Mouse (Mus musculus) stomach, embryonic 16.5 days (tissue): ENCODE measurements around the gene 3110082I17Rik. TPM values are rescaled to one million over a fixed set of nuclear protein-coding genes. Genes with fewer than 3 reads are reported as not detected.

Source experiments
- ATAC-seq: fragments of 200-750 bp; cut with Nextera tagmentation; 2 replicates; pipeline ENCODE4 v1.8.0; 2017; ENCODE audit warnings: moderate number of reproducible peaks, moderate TSS enrichment; ENCODE audit not compliant: insufficient read depth, low FRiP score
- H3K27ac ChIP-seq: fragments of 300-500 bp; sonication (generic); 2 replicates; pipeline ENCODE4 v1.5.1; 2014; ENCODE audit warnings: low read length
- H3K27me3 ChIP-seq: fragments of 300-500 bp; sonication (generic); 2 replicates; pipeline ENCODE4 v1.6.1; 2014; ENCODE audit warnings: low read length, control low read depth, mixed read lengths; ENCODE audit not compliant: control insufficient read depth, insufficient read depth
- H3K36me3 ChIP-seq: fragments of 300-500 bp; sonication (generic); 2 replicates; pipeline ENCODE4 v1.6.1; 2014; ENCODE audit warnings: low read length; ENCODE audit not compliant: control insufficient read depth, insufficient read depth
- H3K4me1 ChIP-seq: fragments of 300-500 bp; sonication (generic); 2 replicates; pipeline ENCODE4 v1.6.1; 2014; ENCODE audit warnings: low read length, control low read depth, mixed read lengths; ENCODE audit not compliant: control insufficient read depth, insufficient read depth
- H3K4me2 ChIP-seq: fragments of 300-500 bp; sonication (generic); 2 replicates; pipeline ENCODE4 v1.6.1; 2014; ENCODE audit warnings: low read depth, low read length, mixed read lengths
- H3K4me3 ChIP-seq: fragments of 300-500 bp; sonication (generic); replicated peaks from 2 replicates; pipeline ENCODE4 v1.5.1; 2014; ENCODE audit warnings: mild to moderate bottlenecking, low read length
- H3K9ac ChIP-seq: fragments of 300-500 bp; sonication (generic); 2 replicates; pipeline ENCODE4 v1.6.1; 2014; ENCODE audit warnings: low read length
- H3K9me3 ChIP-seq: fragments of 300-500 bp; sonication (generic); replicated peaks from 2 replicates; pipeline ENCODE4 v1.6.1; 2016; ENCODE audit warnings: low read length, control low read depth; ENCODE audit not compliant: control insufficient read depth
- WGBS: fragments of 180-500 bp; shearing (Covaris S2); extraction: QIAGEN DNeasy Blood & Tissue Kit; methylation state at CpG from one replicate; pipeline ENCODE4 v1.1.7; 2014; 5-methylcytosine and 5-hydroxymethylcytosine counted together
- polyA plus RNA-seq: library from polyadenylated mRNA; unstranded; fragments of >200 nt; fragmentation: Nextera tagmentation; extraction: Ambion mirVana; gene quantifications from 2 replicates; pipeline ENCODE4 v1.2.1, GENCODE M21; 2015

3110082I17Rik gene
- polyA plus RNA-seq, 1 experiment from 2014 or later: 35.7 TPM

DNA sequence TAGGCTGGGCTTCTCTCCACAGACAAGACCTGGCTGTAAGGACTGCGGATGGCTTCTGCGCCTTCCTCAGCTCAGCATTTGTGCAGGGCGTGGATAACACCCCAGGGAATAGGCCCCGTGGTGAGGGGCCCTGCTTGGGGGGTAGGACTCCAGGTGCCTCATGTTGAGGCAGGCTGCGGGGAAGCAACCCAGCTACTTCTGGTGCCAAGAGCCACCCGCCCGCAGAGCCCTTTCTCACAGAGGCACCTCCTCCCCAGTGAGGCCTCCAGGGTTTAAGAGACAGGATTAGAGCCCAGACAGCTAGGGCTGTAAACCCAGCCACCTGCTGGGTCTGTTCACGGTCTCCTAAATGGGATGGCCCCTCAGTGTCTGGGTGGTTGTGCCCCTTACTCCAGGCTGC, 108.7 kb downstream of the 3110082I17Rik start:
- no peaks in the 10 kb centered on the region for H3K27me3 ChIP-seq
- H3K36me3 ChIP-seq: no peaks in the 10 kb centered on the region
- peak overlapping the region; percentile 60 for H3K9ac ChIP-seq
- WGBS: 20% methylated on average over 8 of the region's 8 CpGs
- H3K27ac ChIP-seq: peak overlapping the region; percentile 90
- H3K4me3 ChIP-seq: peak overlapping the region; percentile 34; the same call in 1 of the 2 replicates
- no peaks in the 10 kb centered on the region for H3K9me3 ChIP-seq
- ATAC-seq: peak; percentile 28; the same call in 1 of the 2 replicates
- H3K4me2 ChIP-seq: peak overlapping the region; percentile 35
- H3K4me1 ChIP-seq: peaks cover 30% of the 10 kb centered on the region

DNA sequence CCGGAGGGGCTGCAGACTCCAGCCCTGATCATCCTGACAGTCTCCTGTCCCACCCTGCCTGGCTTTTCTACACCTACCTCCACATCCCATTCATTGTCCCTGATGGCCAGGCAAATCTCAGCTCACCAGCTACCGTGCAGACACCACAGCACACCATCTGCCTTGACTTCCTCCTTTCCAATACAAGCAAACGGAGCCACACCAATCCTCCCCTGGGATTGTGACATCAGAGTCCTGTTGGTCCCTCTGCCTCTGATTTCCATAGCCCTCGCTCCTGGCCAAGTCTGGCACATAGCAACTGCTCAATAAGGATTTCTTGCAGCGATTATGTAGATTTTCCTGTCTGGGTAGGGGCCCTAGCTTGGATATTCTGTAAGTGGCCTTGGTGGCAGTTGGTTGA, 109.2 kb downstream of the 3110082I17Rik start, which contains the start of gene Cox19:
Gene Cox19, minus strand, starts transcription at position 285 of the 400 bp plus-strand sequence.
- WGBS: 46% methylated on average over 5 of the region's 5 CpGs
- H3K4me2 ChIP-seq: peak within 1 kb of the TSS; percentile 44
- peak within 1 kb of the TSS; percentile 90 for H3K27ac ChIP-seq
- no peak for ATAC-seq
- no peaks in the 10 kb centered on the region for H3K9me3 ChIP-seq
- H3K36me3 ChIP-seq: no peaks in the 10 kb centered on the region
- peak within 1 kb of the TSS; percentile 34 for H3K4me3 ChIP-seq
- H3K9ac ChIP-seq: peak within 1 kb of the TSS; percentile 60
- peaks cover 30% of the 10 kb centered on the region for H3K4me1 ChIP-seq
- H3K27me3 ChIP-seq: no peaks in the 10 kb centered on the region

DNA sequence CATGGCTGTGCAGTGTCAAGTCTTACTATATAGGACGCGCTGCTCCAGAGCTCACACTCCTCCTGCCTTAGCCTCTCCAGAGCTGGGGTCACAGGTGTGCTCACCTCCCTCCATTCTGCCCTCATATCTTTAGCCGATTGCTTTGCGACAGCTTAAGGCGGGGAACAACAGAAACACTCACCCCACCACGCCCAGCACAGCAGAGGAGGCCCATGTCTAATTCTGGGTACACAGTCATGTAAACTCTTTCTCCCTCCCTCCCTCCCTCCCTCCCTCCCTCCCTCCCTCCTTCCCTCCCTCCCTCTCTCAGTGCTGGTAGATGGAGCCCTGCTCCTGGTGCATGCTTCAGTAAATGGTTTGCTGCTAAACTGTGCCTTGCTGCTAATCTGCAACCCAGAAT, 110.6 kb downstream of the 3110082I17Rik start:
- no peaks in the 10 kb centered on the region for H3K27me3 ChIP-seq
- peak overlapping the region; percentile 24; the same call in 1 of the 2 replicates for H3K4me2 ChIP-seq

DNA sequence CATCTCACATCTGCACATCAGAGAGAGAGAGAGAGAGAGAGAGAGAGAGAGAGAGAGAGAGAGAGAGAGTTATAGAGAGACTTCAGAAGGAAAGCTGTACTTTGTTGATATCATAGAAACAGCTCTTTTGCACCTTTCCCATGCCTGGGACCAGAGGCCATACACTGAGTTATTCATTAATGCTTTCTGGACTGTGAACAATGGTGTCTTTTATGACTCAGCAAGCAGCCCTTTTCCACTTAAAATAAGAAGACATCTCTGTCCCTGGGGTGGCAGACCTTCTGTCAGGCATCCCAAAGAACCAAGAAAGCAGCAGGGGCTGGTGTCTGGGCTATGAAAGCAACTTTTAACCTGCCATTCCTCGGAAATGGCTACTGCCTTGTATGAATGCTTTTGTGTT, 113.1 kb downstream of the 3110082I17Rik start:
- Histone ChIP-seq H3K27me3 (no peaks in the 10 kb centered on the region), H3K9me3 (no peaks in the 10 kb centered on the region), H3K9ac (no peak overlapping the region), H3K4me3 (no peak overlapping the region), H3K4me2 (no peak overlapping the region), H3K27ac (peak overlapping the region; percentile 55), H3K4me1 (peaks cover 33% of the 10 kb centered on the region), H3K36me3 (peaks cover 3% of the 10 kb centered on the region; the same call in 1 of the 2 replicates)
- ATAC-seq: no peak
- WGBS: 41% methylated on average over 1 of the region's 1 CpGs

More for the DNA sequence above, 110.6 kb downstream of the 3110082I17Rik start:
- H3K36me3 ChIP-seq: no peaks in the 10 kb centered on the region
- peaks cover 36% of the 10 kb centered on the region for H3K4me1 ChIP-seq
- H3K9me3 ChIP-seq: no peaks in the 10 kb centered on the region
- peak; percentile 14 for ATAC-seq
- H3K9ac ChIP-seq: peak overlapping the region; percentile 39
- 52% methylated on average over 6 of the region's 6 CpGs for whole genome bisulfite sequencing
- no peak overlapping the region for H3K4me3 ChIP-seq
- H3K27ac ChIP-seq: peak overlapping the region; percentile 90

DNA sequence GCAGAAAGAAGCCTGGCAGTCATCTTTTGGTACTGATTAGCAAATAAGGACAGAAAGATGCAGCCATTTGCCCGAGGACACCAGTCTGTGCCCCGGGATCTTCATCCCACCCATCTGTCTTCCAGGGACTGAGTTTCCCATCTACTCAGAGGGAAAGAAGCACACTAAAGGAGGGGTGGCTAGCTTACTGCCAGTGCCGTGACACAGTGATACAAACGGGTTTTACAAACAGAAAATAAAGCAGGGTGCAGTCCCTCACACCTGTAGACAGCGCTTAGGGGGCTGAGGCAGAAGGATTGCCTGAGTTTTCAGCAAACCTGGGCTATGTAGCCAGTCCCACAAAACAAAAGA, 115.0 kb downstream of the 3110082I17Rik start:
- Histone ChIP-seq H3K27ac (peak overlapping the region; percentile 81), H3K9ac (peak overlapping the region; percentile 71), H3K27me3 (no peaks in the 10 kb centered on the region), H3K4me1 (peaks cover 17% of the 10 kb centered on the region), H3K4me3 (peak overlapping the region; percentile 98), H3K4me2 (peak overlapping the region; percentile 94), H3K36me3 (peaks cover 13% of the 10 kb centered on the region), H3K9me3 (no peaks in the 10 kb centered on the region)
- 7% methylated on average over 5 of the region's 5 CpGs for WGBS
- peak; percentile 11 for ATAC-seq

DNA sequence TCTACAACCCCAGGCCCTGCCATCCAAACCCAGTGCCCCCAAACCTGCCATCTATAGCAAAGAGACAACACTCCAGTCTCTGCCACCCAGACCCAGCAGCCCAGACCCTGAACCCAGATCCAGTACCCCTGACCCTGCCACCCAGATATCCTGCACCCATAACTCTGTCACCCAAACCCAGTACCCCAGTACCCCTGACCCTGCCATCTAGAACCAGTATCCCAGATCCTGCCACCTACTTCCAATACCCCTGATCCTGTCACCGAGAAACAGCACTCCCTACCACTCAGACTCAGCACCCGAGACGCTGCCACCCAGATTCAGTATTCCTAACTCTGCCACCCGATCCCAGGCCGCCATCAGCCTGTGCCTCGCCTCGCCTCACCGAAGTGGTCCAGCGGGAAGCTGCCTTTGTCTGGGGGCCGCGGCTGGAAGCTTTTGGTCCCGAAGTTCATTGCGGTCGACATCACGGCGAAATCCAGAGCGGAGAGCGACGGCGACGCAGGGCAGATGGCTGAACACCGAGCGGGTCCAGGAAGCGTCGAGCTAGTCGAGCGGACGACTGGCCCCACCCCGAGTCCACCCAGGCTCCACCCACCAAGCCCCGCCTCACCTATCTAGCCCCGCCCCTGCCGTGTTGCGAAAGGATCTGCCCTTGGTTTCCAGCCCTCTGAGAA, 115.5 kb downstream of the 3110082I17Rik start:
- H3K9ac ChIP-seq: peak overlapping the region; percentile 97
- H3K4me2 ChIP-seq: peak overlapping the region; percentile 94
- no peaks in the 10 kb centered on the region for H3K27me3 ChIP-seq
- peak overlapping the region; percentile 81 for H3K27ac ChIP-seq
- peak overlapping the region; percentile 98 for H3K4me3 ChIP-seq
- peaks cover 13% of the 10 kb centered on the region for H3K36me3 ChIP-seq
- under 1% methylated on average over 33 of the region's 33 CpGs for WGBS
- H3K4me1 ChIP-seq: peaks cover 17% of the 10 kb centered on the region
- H3K9me3 ChIP-seq: no peaks in the 10 kb centered on the region
- peak; percentile 91 for ATAC-seq

DNA sequence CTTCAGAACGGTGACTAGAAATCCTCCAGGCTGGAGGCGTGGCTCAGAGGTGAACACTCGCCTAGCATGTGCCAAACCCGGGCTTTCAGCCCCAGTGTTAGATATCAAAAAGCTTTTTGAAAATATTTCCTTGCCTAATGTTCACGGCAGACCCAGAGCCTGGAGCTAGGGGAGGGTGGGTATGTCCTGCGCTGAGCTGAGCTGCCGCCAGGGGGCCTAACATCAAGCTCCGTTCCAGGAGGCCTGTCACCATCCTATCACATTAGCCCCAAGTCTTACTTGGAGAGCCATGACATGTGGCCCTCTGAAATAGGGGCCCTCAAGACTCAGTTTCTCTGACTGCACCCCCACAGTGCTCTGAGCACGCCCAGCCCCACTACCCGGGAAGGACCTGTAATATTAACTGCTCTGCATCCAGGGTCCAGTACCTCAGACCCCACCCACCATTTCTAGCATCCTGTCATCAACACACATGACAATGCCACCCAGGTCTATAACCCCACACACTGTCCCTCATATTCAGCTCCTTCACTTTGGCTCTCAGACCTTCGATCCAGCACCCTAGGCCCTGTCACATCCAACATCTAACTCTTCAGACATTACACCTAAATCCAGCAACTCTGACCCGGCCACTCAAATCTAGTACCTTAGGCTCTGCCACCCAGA, 116.2 kb downstream of the 3110082I17Rik start:
- 6% methylated on average over 12 of the region's 12 CpGs for WGBS
- Histone ChIP-seq H3K27ac (peak overlapping the region; percentile 77), H3K4me1 (peaks cover 13% of the 10 kb centered on the region), H3K4me3 (peak overlapping the region; percentile 98), H3K27me3 (no peaks in the 10 kb centered on the region), H3K4me2 (peak overlapping the region; percentile 94), H3K36me3 (peaks cover 13% of the 10 kb centered on the region), H3K9me3 (no peaks in the 10 kb centered on the region), H3K9ac (peak overlapping the region; percentile 97)
- ATAC-seq: peak; percentile 52; the same call in 1 of the 2 replicates

DNA sequence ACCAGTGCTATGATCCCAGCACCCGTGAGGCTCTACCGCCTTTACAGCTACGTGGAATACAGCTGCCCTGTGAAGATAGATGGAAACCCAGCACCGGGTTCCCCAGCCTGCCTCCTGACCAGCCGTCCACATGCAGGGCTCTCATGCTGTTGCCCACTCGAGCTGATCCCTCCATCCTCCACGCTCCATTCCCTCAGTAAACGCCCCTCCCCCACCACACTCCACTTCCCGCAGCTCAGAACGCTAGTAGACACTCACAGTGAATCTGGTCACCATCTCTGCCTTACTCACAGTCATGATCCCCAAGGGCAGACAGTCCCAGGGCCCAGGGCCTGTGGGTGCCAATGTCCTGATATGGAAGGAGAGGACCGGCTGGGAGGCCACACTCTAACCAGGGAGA, 121.4 kb downstream of the 3110082I17Rik start:
- H3K9ac ChIP-seq: no peak overlapping the region
- H3K27me3 ChIP-seq: no peaks in the 10 kb centered on the region
- no peak overlapping the region for H3K4me2 ChIP-seq
- no peak overlapping the region for H3K4me3 ChIP-seq
- H3K36me3 ChIP-seq: peaks cover 19% of the 10 kb centered on the region
- no peaks in the 10 kb centered on the region for H3K9me3 ChIP-seq
- no peak overlapping the region for H3K27ac ChIP-seq
- no peak for ATAC-seq
- peaks cover 5% of the 10 kb centered on the region for H3K4me1 ChIP-seq
- 71% methylated on average over 11 of the region's 11 CpGs for WGBS

DNA sequence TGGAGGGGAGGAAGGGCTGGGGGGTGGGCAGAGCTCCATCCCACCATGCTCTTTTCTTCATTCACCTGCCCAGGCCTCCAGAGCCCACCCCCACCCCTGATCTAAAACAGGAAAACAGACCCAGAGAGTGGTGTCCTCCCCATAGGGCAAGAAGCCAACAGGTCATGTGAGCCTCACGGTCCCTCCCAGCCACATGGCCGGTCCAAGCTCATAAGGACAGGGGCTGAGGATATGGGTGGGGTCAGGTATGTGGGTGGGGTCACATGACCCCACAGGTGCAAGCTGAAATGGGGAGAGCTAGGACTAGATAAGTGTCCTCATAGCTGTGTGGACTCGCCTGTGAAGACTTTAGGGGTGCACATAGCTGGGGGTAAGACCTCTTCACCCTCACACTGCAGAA, 121.9 kb downstream of the 3110082I17Rik start:
- H3K4me3 ChIP-seq: no peak overlapping the region
- H3K4me1 ChIP-seq: no peaks in the 10 kb centered on the region; the same call in 1 of the 2 replicates
- H3K9me3 ChIP-seq: no peaks in the 10 kb centered on the region
- no peak overlapping the region for H3K9ac ChIP-seq
- ATAC-seq: no peak
- H3K4me2 ChIP-seq: no peak overlapping the region
- 78% methylated on average over 3 of the region's 3 CpGs for WGBS
- H3K27ac ChIP-seq: no peak overlapping the region
- H3K27me3 ChIP-seq: no peaks in the 10 kb centered on the region
- H3K36me3 ChIP-seq: peaks cover 19% of the 10 kb centered on the region
